Mouse (Mus musculus): ENCODE results near the gene Fcgr2b.
"Not testable (repeated sequence)": the region's sequence is repeated elsewhere in the genome, so short reads cannot be mapped to it uniquely, and the experiment has no call there.

Fcgr2b gene

GRCm38 (mm10) chr1:170976447-170976846 is at the start of gene Fcgr2b:
TSS of gene Fcgr2b (minus strand) at chr1:170976547.
- DNase-seq (ENCODE audit: low read depth, low spot score): no peak

- no peak for DNase-seq (ENCODE audit: low read depth, low spot score)
Measured at GRCm38 (mm10) chr1:171019311-171019950, 43.1 kb upstream of the Fcgr2b start.

GRCm38 (mm10) chr1:171018737-171019136 is 42.4 kb upstream of the Fcgr2b start, which contains the start of gene Fcgr4:
TSS of gene Fcgr4 (plus strand) at chr1:171018920.
- no peak for DNase-seq (ENCODE audit: low read depth, low spot score)

- no peak for DNase-seq (ENCODE audit: low read depth, low spot score)
Measured at GRCm38 (mm10) chr1:171017468-171018158, 41.3 kb upstream of the Fcgr2b start.

- no peak for DNase-seq (ENCODE audit: low read depth, low spot score)
Measured at GRCm38 (mm10) chr1:171016676-171017356, 40.5 kb upstream of the Fcgr2b start.

- DNase-seq (ENCODE audit: low read depth, low spot score): no peak
Measured at GRCm38 (mm10) chr1:171011733-171012132, 35.4 kb upstream of the Fcgr2b start.

- DNase-seq (ENCODE audit: low read depth, low spot score): no peak
Measured at GRCm38 (mm10) chr1:171006905-171007304, 30.6 kb upstream of the Fcgr2b start.

GRCm38 (mm10) chr1:171006335-171006734 is 30.0 kb upstream of the Fcgr2b start:
- DNase-seq (ENCODE audit: low read depth, low spot score): no peak

- DNase-seq (ENCODE audit: low read depth, low spot score): no peak
Measured at GRCm38 (mm10) chr1:171005586-171005985, 29.2 kb upstream of the Fcgr2b start.

- no peak for DNase-seq (ENCODE audit: low read depth, low spot score)
Measured at GRCm38 (mm10) chr1:171005081-171005480, 28.7 kb upstream of the Fcgr2b start.

GRCm38 (mm10) chr1:170999811-171000210 is 23.5 kb upstream of the Fcgr2b start:
- no peak for DNase-seq (ENCODE audit: low read depth, low spot score)

GRCm38 (mm10) chr1:170997756-170998655 is 21.7 kb upstream of the Fcgr2b start:
- no peak for DNase-seq (ENCODE audit: low read depth, low spot score)

- DNase-seq (ENCODE audit: low read depth, low spot score): no peak
Measured at GRCm38 (mm10) chr1:170996753-170997152, 20.4 kb upstream of the Fcgr2b start.

- DNase-seq (ENCODE audit: low read depth, low spot score): no peak
Measured at GRCm38 (mm10) chr1:170996034-170996433, 19.7 kb upstream of the Fcgr2b start.

- no peak for DNase-seq (ENCODE audit: low read depth, low spot score)
Measured at GRCm38 (mm10) chr1:170992550-170992949, 16.2 kb upstream of the Fcgr2b start.

GRCm38 (mm10) chr1:170989656-170990055 is 13.3 kb upstream of the Fcgr2b start:
- DNase-seq (ENCODE audit: low read depth, low spot score): no peak

- no peak for DNase-seq (ENCODE audit: low read depth, low spot score)
Measured at GRCm38 (mm10) chr1:170985861-170986260, 9.5 kb upstream of the Fcgr2b start.

GRCm38 (mm10) chr1:170985092-170985491 is 8.7 kb upstream of the Fcgr2b start:
- DNase-seq (ENCODE audit: low read depth, low spot score): no peak

- no peak for DNase-seq (ENCODE audit: low read depth, low spot score)
Measured at GRCm38 (mm10) chr1:170983066-170983465, 6.7 kb upstream of the Fcgr2b start.

GRCm38 (mm10) chr1:170982301-170982700 is 6.0 kb upstream of the Fcgr2b start:
- DNase-seq (ENCODE audit: low read depth, low spot score): no peak

- DNase-seq (ENCODE audit: low read depth, low spot score): not testable (repeated sequence)
Measured at GRCm38 (mm10) chr1:170981679-170982078, 5.3 kb upstream of the Fcgr2b start.

- DNase-seq (ENCODE audit: low read depth, low spot score): no peak
Measured at GRCm38 (mm10) chr1:170978601-170979000, 2.3 kb upstream of the Fcgr2b start.

Data from WW6 (cell line).